Mouse (Mus musculus) thymus, adult 2 months (tissue): ENCODE data around the gene Fam243. TPM values are rescaled to one million over a fixed set of nuclear protein-coding genes. Genes with fewer than 3 reads are reported as not detected.

Experiments used
- DNase-seq: peaks from one replicate; pipeline ENCODE4 v3.0.0; 2021
- H3K27ac ChIP-seq: fragments of 200-500 bp; 2 replicates; pipeline ENCODE4 v1.5.1; 2012; ENCODE audit warnings: low read length, control low read depth; ENCODE audit not compliant: control insufficient read depth, insufficient read depth
- H3K27me3 ChIP-seq: fragments of 200-500 bp; 2 replicates; pipeline ENCODE4 v1.6.1; 2012; ENCODE audit warnings: mild to moderate bottlenecking, low read length, moderate library complexity, mixed read lengths; ENCODE audit not compliant: control insufficient read depth, insufficient read depth
- H3K36me3 ChIP-seq: fragments of 200-500 bp; 2 replicates; pipeline ENCODE4 v1.6.1; 2012; ENCODE audit warnings: mild to moderate bottlenecking, low read length, moderate library complexity; ENCODE audit not compliant: control insufficient read depth, insufficient read depth
- H3K4me1 ChIP-seq: fragments of 200-500 bp; replicated peaks from 2 replicates; pipeline ENCODE4 v1.6.1; 2012; ENCODE audit warnings: low read length; ENCODE audit not compliant: control insufficient read depth, insufficient read depth
- H3K4me3 ChIP-seq: fragments of 200-500 bp; 2 replicates; pipeline ENCODE4 v1.5.1; 2012; ENCODE audit warnings: mild to moderate bottlenecking, low read length, control low read depth, moderate library complexity; ENCODE audit not compliant: control insufficient read depth, insufficient read depth
- CTCF ChIP-seq: fragments of 200-500 bp; IDR thresholded peaks from 2 replicates; pipeline ENCODE4 v1.5.1; 2012; ENCODE audit warnings: mild to moderate bottlenecking, control low read depth, low read length, moderate library complexity, borderline replicate concordance; ENCODE audit not compliant: control insufficient read depth, poor library complexity, insufficient read depth; ENCODE audit errors: extremely low read depth
- POLR2A ChIP-seq: fragments of 200-500 bp; IDR thresholded peaks from 2 replicates; pipeline ENCODE4 v1.6.1; 2012; ENCODE audit warnings: mild to moderate bottlenecking, low read length, control low read depth, moderate library complexity; ENCODE audit not compliant: control insufficient read depth, poor library complexity, insufficient read depth; ENCODE audit errors: extremely low read depth
- WGBS: fragments of 180-500 bp; shearing (Covaris S2); methylation state at CpG from one replicate; pipeline ENCODE4 v1.1.7; 2018; 5-methylcytosine and 5-hydroxymethylcytosine counted together
- polyA plus RNA-seq: library from polyadenylated mRNA; depleted of rRNA; stranded (reverse); fragments of >200 nt; gene quantifications from 2 replicates; pipeline ENCODE4 v1.2.3, GENCODE M21; 2012

Fam243 gene
- polyA plus RNA-seq, 1 experiment, result 0.03 TPM

DNA sequence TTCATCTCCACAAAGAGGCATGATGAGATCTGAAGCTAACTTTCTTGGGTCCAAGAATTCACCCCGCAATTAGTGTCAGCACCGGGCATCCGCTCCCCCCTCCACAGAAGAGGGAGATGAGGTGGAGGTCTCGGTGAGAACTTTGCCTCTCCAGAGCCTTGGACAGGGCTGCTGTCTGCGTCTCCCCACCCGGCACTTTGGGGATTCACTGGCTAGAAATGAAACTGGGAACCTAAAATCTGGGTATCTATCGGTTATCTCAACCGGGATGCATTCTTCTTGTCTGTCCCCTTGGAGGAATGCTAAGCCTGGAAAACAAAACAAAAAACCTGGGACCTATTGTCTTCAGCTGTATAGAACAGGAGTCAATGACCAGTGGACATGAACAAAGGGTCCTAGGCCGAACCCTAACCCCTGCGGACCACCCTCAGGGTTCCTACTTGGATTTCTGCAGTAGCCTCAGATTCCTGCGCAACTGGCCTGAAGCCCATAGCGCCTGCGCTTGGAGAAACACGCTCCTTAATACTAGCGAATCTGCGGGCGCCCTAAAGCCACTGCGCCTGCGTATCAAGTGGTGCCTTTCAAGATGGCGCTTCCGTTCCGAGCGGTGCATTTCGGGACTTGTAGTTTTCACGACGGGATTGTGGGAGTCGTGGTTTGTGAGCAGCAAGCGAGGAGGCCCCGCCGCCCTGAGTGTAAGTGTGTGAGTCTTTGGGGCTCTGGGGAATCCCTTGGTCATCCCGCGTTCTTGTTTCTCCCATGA is 20.4 kb downstream of the Fam243 start, which contains the start of gene Smim11:
Gene Smim11 (plus strand): TSS at position 638 of the 763 bp plus-strand sequence.
- peak; percentile 94 for DNase-seq
- H3K4me3 ChIP-seq, result peak within 1 kb of the TSS; percentile 80
- 11% methylated on average over 32 of the region's 32 CpGs for WGBS
- TF ChIP-seq POLR2A, result peak; percentile 61; the same call in 1 of the 2 replicates
- TF ChIP-seq CTCF, result no peak
- no peaks in the 10 kb centered on the region for H3K36me3 ChIP-seq
- H3K4me1 ChIP-seq, result peaks cover 15% of the 10 kb centered on the region
- H3K27me3 ChIP-seq, result no peaks in the 10 kb centered on the region
- H3K27ac ChIP-seq, result no peak within 1 kb of the TSS

- Histone ChIP-seq H3K36me3 (no peaks in the 10 kb centered on the region), H3K27ac (no peak overlapping the region), H3K27me3 (no peaks in the 10 kb centered on the region; the same call in 1 of the 2 replicates), H3K4me1 (no peaks in the 10 kb centered on the region), H3K4me3 (no peak overlapping the region)
- DNase-seq, result no peak
- 78% methylated on average over 2 of the region's 2 CpGs for WGBS
- TF ChIP-seq POLR2A (no peak), CTCF (no peak)
Observed at GRCm38 (mm10) chr16:92295328-92295727, 25.9 kb downstream of the Fam243 start.

DNA sequence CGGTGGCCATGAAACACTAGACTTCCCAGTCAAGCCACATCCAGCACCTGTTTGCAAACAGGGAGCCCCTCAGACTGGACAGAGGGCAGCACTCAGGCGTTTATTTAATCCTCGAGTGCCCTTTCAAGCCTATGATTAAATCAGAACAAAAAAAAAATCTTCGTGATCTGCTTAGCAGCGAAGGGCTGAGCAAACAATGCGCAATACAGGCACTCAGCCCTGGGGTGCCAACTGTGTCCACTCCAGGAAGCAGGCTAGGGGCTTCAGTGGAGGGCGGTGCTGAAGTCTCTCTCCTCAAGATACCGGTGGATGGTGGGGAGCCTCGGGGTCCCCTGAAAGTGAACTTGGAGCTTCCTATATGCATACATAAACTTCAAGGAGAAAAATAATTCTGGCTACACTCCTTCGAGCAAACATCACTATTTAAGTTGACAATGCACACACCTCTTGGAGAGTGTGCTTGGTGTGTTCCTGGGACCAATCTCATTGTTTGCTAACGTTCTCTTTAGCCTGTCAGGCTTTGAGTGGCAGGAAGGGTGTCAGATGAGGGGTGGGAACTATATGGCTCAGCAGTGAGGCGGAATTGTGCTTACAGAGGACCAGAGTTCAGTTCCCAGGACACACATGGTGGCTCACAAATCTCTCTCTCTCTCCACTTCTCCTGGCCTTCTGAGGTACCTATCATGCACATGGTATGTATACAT is 26.8 kb downstream of the Fam243 start:
- Histone ChIP-seq H3K4me3 (no peak overlapping the region), H3K36me3 (no peaks in the 10 kb centered on the region), H3K4me1 (no peaks in the 10 kb centered on the region), H3K27ac (no peak overlapping the region), H3K27me3 (no peaks in the 10 kb centered on the region; the same call in 1 of the 2 replicates)
- TF ChIP-seq CTCF (no peak), POLR2A (no peak)
- 72% methylated on average over 12 of the region's 12 CpGs for WGBS
- no peak for DNase-seq

GRCm38 (mm10) chr16:92292101-92292500 is 29.1 kb downstream of the Fam243 start, which contains the start of gene Kcne2:
Gene Kcne2, plus strand, starts transcription at chr16:92292389.
- TF ChIP-seq CTCF (no peak), POLR2A (no peak)
- Histone ChIP-seq H3K27me3 (no peaks in the 10 kb centered on the region; the same call in 1 of the 2 replicates), H3K27ac (no peak within 1 kb of the TSS), H3K4me1 (no peaks in the 10 kb centered on the region), H3K4me3 (no peak within 1 kb of the TSS), H3K36me3 (no peaks in the 10 kb centered on the region)
- no peak for DNase-seq
- 77% methylated on average over 10 of the region's 10 CpGs for whole genome bisulfite sequencing

DNA sequence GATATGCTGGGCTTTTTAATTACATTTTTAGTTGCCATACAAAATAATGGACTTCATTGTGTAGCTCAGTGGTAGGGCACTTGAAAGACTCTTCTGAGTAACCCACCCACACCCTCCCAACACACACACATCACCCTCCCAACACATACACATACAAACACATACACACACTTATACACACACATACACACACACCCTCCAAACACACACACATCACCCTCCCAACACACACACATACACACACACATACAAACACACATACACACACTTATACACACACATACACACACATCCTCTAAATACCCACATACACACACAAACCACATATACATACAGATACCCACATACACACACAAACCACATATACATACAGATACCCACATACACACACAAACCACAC is 31.2 kb downstream of the Fam243 start:
- Histone ChIP-seq H3K4me1 (no peaks in the 10 kb centered on the region), H3K27ac (no peak overlapping the region), H3K27me3 (no peaks in the 10 kb centered on the region; the same call in 1 of the 2 replicates), H3K4me3 (no peak overlapping the region), H3K36me3 (no peaks in the 10 kb centered on the region)
- TF ChIP-seq CTCF, result no peak
- no peak for DNase-seq

- H3K4me3 ChIP-seq, result no peak overlapping the region
- DNase-seq, result no peak
- 89% methylated on average over 9 of the region's 9 CpGs for WGBS
- H3K4me1 ChIP-seq, result no peaks in the 10 kb centered on the region
- H3K36me3 ChIP-seq, result no peaks in the 10 kb centered on the region
- no peaks in the 10 kb centered on the region; the same call in 1 of the 2 replicates for H3K27me3 ChIP-seq
- TF ChIP-seq POLR2A (no peak), CTCF (no peak)
- H3K27ac ChIP-seq, result no peak overlapping the region
Observed at GRCm38 (mm10) chr16:92288778-92289177, 32.5 kb downstream of the Fam243 start.
